Mouse (Mus musculus): ENCODE measurements around the gene Igfl3. TPM values are rescaled to one million over a fixed set of nuclear protein-coding genes. Genes with fewer than 3 reads are reported as not detected.

Igfl3 gene
- polyA plus RNA-seq (2015; fragmentation: Nextera tagmentation; extraction: Ambion mirVana): not detected in 2 replicates

DNA sequence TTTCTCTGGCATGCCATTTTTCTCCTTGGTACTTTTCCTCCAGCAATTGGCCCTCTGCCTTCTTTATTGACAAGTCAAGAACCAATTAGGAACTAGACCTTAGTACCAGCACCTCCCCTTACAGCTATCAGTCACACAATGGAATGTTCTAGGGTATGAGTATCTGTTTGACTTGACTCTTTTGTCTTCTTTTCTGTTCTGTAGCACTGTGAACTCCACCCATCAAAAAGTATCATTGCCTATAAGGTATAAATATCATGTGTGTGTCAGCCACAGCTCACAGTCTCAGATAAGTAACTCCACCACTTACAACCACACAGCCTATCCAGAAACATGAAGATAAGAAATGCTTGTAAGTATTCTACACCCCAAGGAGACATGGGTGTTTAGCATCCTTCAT is at the start of gene Igfl3:
Igfl3 (plus strand) TSS at position 301 of the 400 bp plus-strand sequence.
- no peak for ATAC-seq
- H3K27me3 ChIP-seq (replicated peaks; ENCODE audit: control insufficient read depth, insufficient read depth, low read length): no peaks in the 10 kb centered on the region

GRCm38 (mm10) chr7:18210938-18211337 is 34.6 kb downstream of the Igfl3 start:
- H3K9me3 ChIP-seq (ENCODE audit: control insufficient read depth, low read length): peaks cover 7% of the 10 kb centered on the region

More for the DNA sequence above, at the start of gene Igfl3:
- Histone ChIP-seq H3K4me3 (ENCODE audit: low read length) (no peak within 1 kb of the TSS), H3K27ac (ENCODE audit: low read depth, low read length) (no peak within 1 kb of the TSS), H3K9ac (ENCODE audit: low read depth, low read length) (no peak within 1 kb of the TSS), H3K4me2 (ENCODE audit: low read length) (no peak within 1 kb of the TSS), H3K36me3 (ENCODE audit: control insufficient read depth, insufficient read depth, low read length) (no peaks in the 10 kb centered on the region), H3K4me1 (ENCODE audit: control insufficient read depth, insufficient read depth, low read depth, low read length) (no peaks in the 10 kb centered on the region), H3K9me3 (ENCODE audit: control insufficient read depth, low read length) (peaks cover 38% of the 10 kb centered on the region)

DNA sequence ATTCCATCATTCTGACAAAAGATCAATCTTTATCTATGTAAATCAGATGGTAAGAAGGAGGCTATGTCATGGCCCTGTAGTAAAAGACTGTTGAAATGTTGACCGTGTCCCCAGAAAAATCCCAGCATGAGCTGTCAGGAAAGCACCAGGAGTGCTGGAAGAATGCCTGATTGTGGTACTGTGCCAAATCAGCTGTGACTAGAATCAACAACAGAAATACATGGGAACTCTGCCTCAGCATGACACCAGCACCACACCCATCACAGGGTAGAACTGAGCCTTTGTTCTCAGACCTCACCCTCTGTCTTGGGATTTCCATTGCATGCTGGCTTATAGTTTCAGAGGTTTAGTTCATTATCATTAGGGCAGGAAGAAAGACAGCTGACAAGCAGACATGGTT is 38.4 kb downstream of the Igfl3 start:
- Histone ChIP-seq H3K9me3 (ENCODE audit: control insufficient read depth, low read length) (peaks cover 19% of the 10 kb centered on the region), H3K36me3 (ENCODE audit: control insufficient read depth, insufficient read depth, low read length) (no peaks in the 10 kb centered on the region), H3K27me3 (replicated peaks; ENCODE audit: control insufficient read depth, insufficient read depth, low read length) (no peaks in the 10 kb centered on the region), H3K4me3 (ENCODE audit: low read length) (no peak overlapping the region), H3K4me2 (ENCODE audit: low read length) (no peak overlapping the region), H3K4me1 (ENCODE audit: control insufficient read depth, insufficient read depth, low read depth, low read length) (no peaks in the 10 kb centered on the region), H3K27ac (ENCODE audit: low read depth, low read length) (no peak overlapping the region), H3K9ac (ENCODE audit: low read depth, low read length) (no peak overlapping the region)
- no peak for ATAC-seq
- 33% methylated on average over 1 of the region's 1 CpGs for WGBS

More at GRCm38 (mm10) chr7:18210938-18211337, 34.6 kb downstream of the Igfl3 start:
- Histone ChIP-seq H3K4me1 (ENCODE audit: control insufficient read depth, insufficient read depth, low read depth, low read length) (no peaks in the 10 kb centered on the region), H3K9ac (ENCODE audit: low read depth, low read length) (no peak overlapping the region), H3K27ac (ENCODE audit: low read depth, low read length) (no peak overlapping the region), H3K4me2 (ENCODE audit: low read length) (no peak overlapping the region), H3K36me3 (ENCODE audit: control insufficient read depth, insufficient read depth, low read length) (no peaks in the 10 kb centered on the region), H3K4me3 (ENCODE audit: low read length) (no peak overlapping the region), H3K27me3 (replicated peaks; ENCODE audit: control insufficient read depth, insufficient read depth, low read length) (no peaks in the 10 kb centered on the region)
- 15% methylated on average over 9 of the region's 9 CpGs for WGBS
- ATAC-seq: no peak

Other genes with a start within 250 kb of the Igfl3 start
- not detected in 2 replicates for gene Ceacam11, start 204.4 kb upstream of the Igfl3 start, polyA plus RNA-seq (2015; fragmentation: Nextera tagmentation; extraction: Ambion mirVana)
- not detected in 2 replicates for gene Ceacam13, start 166.6 kb upstream of the Igfl3 start, polyA plus RNA-seq (2015; fragmentation: Nextera tagmentation; extraction: Ambion mirVana)
- gene Ceacam12, start 110.6 kb upstream of the Igfl3 start, polyA plus RNA-seq (2015; fragmentation: Nextera tagmentation; extraction: Ambion mirVana): not detected in 2 replicates
- not detected in 2 replicates for gene Mill1, start 68.9 kb downstream of the Igfl3 start, polyA plus RNA-seq (2015; fragmentation: Nextera tagmentation; extraction: Ambion mirVana)
- gene Psg18, start 178.5 kb downstream of the Igfl3 start, polyA plus RNA-seq (2015; fragmentation: Nextera tagmentation; extraction: Ambion mirVana): not detected in 2 replicates

Data from hindbrain, embryonic 16.5 days (tissue).